Mouse (Mus musculus) frontal cortex, postnatal 14 days (tissue): Measurements from ENCODE around the gene Fam71b.

Experiments used
- DNase-seq, 2 experiments: peaks; one replicate each; pipeline ENCODE4 v3.0.0; 2022; ENCODE audit warnings: low spot score in 2 of 2

Fam71b gene

GRCm38 (mm10) chr11:46396167-46396859, at the start of gene Fam71b:
Gene Fam71b (plus strand): TSS chr11:46396559.
- no peak for DNase-seq

- no peak for DNase-seq
Observed at GRCm38 (mm10) chr11:46347756-46348155, 48.6 kb upstream of the Fam71b start.

- no peak for DNase-seq
Observed at GRCm38 (mm10) chr11:46348416-46348815, 47.9 kb upstream of the Fam71b start.

- no peak for DNase-seq
Observed at GRCm38 (mm10) chr11:46349681-46350410, 46.5 kb upstream of the Fam71b start.

- no peak for DNase-seq
Observed at GRCm38 (mm10) chr11:46358369-46358768, 38.0 kb upstream of the Fam71b start.

GRCm38 (mm10) chr11:46360991-46361665, 35.2 kb upstream of the Fam71b start:
- no peak for DNase-seq

GRCm38 (mm10) chr11:46362061-46363022, 34.0 kb upstream of the Fam71b start:
- DNase-seq, result no peak

GRCm38 (mm10) chr11:46363864-46364263, 32.5 kb upstream of the Fam71b start:
- no peak for DNase-seq

- no peak for DNase-seq
Observed at GRCm38 (mm10) chr11:46365744-46366143, 30.6 kb upstream of the Fam71b start.

- DNase-seq, result no peak
Observed at GRCm38 (mm10) chr11:46366357-46366756, 30.0 kb upstream of the Fam71b start.

GRCm38 (mm10) chr11:46370457-46370856, 25.9 kb upstream of the Fam71b start:
- no peak for DNase-seq

- no peak for DNase-seq
Observed at GRCm38 (mm10) chr11:46371250-46371649, 25.1 kb upstream of the Fam71b start.

GRCm38 (mm10) chr11:46372331-46372953, 23.9 kb upstream of the Fam71b start:
- DNase-seq, result no peak

GRCm38 (mm10) chr11:46373071-46374030, 23.0 kb upstream of the Fam71b start:
- no peak for DNase-seq

GRCm38 (mm10) chr11:46375015-46375414, 21.3 kb upstream of the Fam71b start:
- DNase-seq, result no peak

GRCm38 (mm10) chr11:46377316-46377715, 19.0 kb upstream of the Fam71b start:
- no peak for DNase-seq

GRCm38 (mm10) chr11:46377819-46378782, 18.3 kb upstream of the Fam71b start:
- DNase-seq, result no peak

- DNase-seq, result no peak
Observed at GRCm38 (mm10) chr11:46380097-46380675, 16.2 kb upstream of the Fam71b start.
